ENCODE assay signal across 8 mouse cellular contexts in genomic region chr16:64723273-64724057, GRCm38 (mm10). TPM values are rescaled to one million over a fixed set of nuclear protein-coding genes. Genes with fewer than 3 reads are reported as not detected.
DNase-seq lines count a peak whose midpoint lies in the region; TF ChIP-seq lines count a peak whose summit lies in the region.

No protein-coding gene starts in this region.

- peaks cover 13% of the 10 kb centered on the region; the same call in 1 of the 2 replicates for H3K4me1 ChIP-seq in embryonic facial prominence, embryonic 10.5 days
- H3K4me1 ChIP-seq in kidney, adult 2 months (ENCODE audit: control insufficient read depth, insufficient read depth, low read length) = no peaks in the 10 kb centered on the region
- H3K4me1 ChIP-seq in limb, embryonic 10.5 days = peaks cover 17% of the 10 kb centered on the region

- no peaks in the 10 kb centered on the region for H3K9me3 ChIP-seq in embryonic facial prominence, embryonic 10.5 days
- H3K9me3 ChIP-seq in limb, embryonic 10.5 days (replicated peaks) = no peaks in the 10 kb centered on the region

- no peak overlapping the region for H3K4me3 ChIP-seq in embryonic facial prominence, embryonic 10.5 days
- no peak overlapping the region for H3K4me3 ChIP-seq in kidney, adult 2 months (ENCODE audit: insufficient read depth, low read depth, low read length)
- H3K4me3 ChIP-seq in limb, embryonic 10.5 days = no peak overlapping the region

- DNase-seq in 3134 (ENCODE audit: extremely low read depth, insufficient read length, low spot score) (peak; percentile 11), adipocyte (ENCODE audit: low spot score) (peak; percentile 30)
- DNase-seq in embryonic facial prominence, embryonic 10.5 days (ENCODE audit: low spot score) = peak; percentile 64
- DNase-seq in heart, adult 8-10 months (ENCODE audit: low spot score) = peak; percentile 25
- DNase-seq in kidney, adult 2 months = peak; percentile 45
- peak; percentile 55 for DNase-seq in limb, embryonic 10.5 days (ENCODE audit: low spot score)
- peak; percentile 39 for DNase-seq in naive thymus-derived CD4-positive, alpha-beta T cell, adult 2 months (ENCODE audit: low read depth)
- peak; percentile 44 for DNase-seq in testis, postnatal 10 days (ENCODE audit: low spot score)

- no peaks in the 10 kb centered on the region for H3K27me3 ChIP-seq in embryonic facial prominence, embryonic 10.5 days (replicated peaks; ENCODE audit: low read depth, poor library complexity, severe bottlenecking)
- no peaks in the 10 kb centered on the region for H3K27me3 ChIP-seq in kidney, adult 2 months (replicated peaks; ENCODE audit: control insufficient read depth, insufficient read depth, low read length)
- peaks cover 27% of the 10 kb centered on the region; the same call in 1 of the 2 replicates for H3K27me3 ChIP-seq in limb, embryonic 10.5 days (ENCODE audit: low read depth, poor library complexity, severe bottlenecking)

- WGBS in embryonic facial prominence, embryonic 10.5 days = 53% methylated on average over 4 of the region's 4 CpGs
- WGBS in kidney, adult 2 months = 52% methylated on average over 4 of the region's 4 CpGs
- WGBS in limb, embryonic 10.5 days = 45% methylated on average over 4 of the region's 4 CpGs

- TF ChIP-seq POLR2A in kidney, adult 2 months (IDR thresholded peaks at IDR 0.05; ENCODE audit: low read depth, low read length) = no peak

- TF ChIP-seq CTCF in kidney, adult 2 months (conservative IDR thresholded peaks at IDR 0.05; ENCODE audit: insufficient read depth, insufficient read length, low read depth, low read length) = peak; percentile 52

- no peaks in the 10 kb centered on the region for H3K36me3 ChIP-seq in embryonic facial prominence, embryonic 10.5 days (replicated peaks)
- H3K36me3 ChIP-seq in kidney, adult 2 months (ENCODE audit: control insufficient read depth, insufficient read depth, low read length) = no peaks in the 10 kb centered on the region
- no peaks in the 10 kb centered on the region for H3K36me3 ChIP-seq in limb, embryonic 10.5 days

- no peak overlapping the region for H3K27ac ChIP-seq in embryonic facial prominence, embryonic 10.5 days (replicated peaks)
- no peak overlapping the region for H3K27ac ChIP-seq in kidney, adult 2 months (ENCODE audit: insufficient read depth, low read depth, low read length)
- no peak overlapping the region for H3K27ac ChIP-seq in limb, embryonic 10.5 days

RNA-seq across cellular contexts. Expression of gene 4930453N24Rik, which starts 47.5 kb away (rescaled TPM):
- 29.2 and 31.3 TPM in 2 replicates for polyA plus RNA-seq in embryonic facial prominence, embryonic 10.5 days (2016; fragmentation: Nextera tagmentation; extraction: Ambion mirVana)
- 10 to 100 TPM; 20.6 to 25.9 (median 23.7) TPM for total RNA-seq in heart, adult 8-10 months (2022)
- polyA plus RNA-seq in kidney, adult 2 months (2012; rRNA removed) = 3.6 and 5.3 TPM in 2 replicates
- 29.6 and 30.1 TPM in 2 replicates for polyA plus RNA-seq in limb, embryonic 10.5 days (2016; fragmentation: Nextera tagmentation; extraction: Ambion mirVana)

Comparison
In these comparisons a context has a peak if more than half of its experiments do, and no peak if none do; other contexts are left out.
1. DNase-seq: peak in every context shown above with its lines; median percentile 64 in embryonic facial prominence, embryonic 10.5 days; 55 in limb, embryonic 10.5 days; 45 in kidney, adult 2 months; 44 in testis, postnatal 10 days; 39 in naive thymus-derived CD4-positive, alpha-beta T cell, adult 2 months; 30 in adipocyte; 25 in heart, adult 8-10 months; 11 in 3134.